Mouse (Mus musculus): ENCODE measurements around the gene Hdac9.

- TF ChIP-seq CTCF (IDR thresholded peaks at IDR 0.05; ENCODE audit: control insufficient read depth, insufficient read depth, low read length) (no peak), POLR2A (IDR thresholded peaks at IDR 0.05; ENCODE audit: borderline replicate concordance, control insufficient read depth, low read depth, low read length) (no peak)
These were observed 427.3 kb downstream of the Hdac9 start for GRCm38 (mm10) chr12:34489629-34490028.
